Mouse (Mus musculus) large intestine, adult 2 months (tissue): ENCODE results near the gene Ak2. TPM values are rescaled to one million over a fixed set of nuclear protein-coding genes. Genes with fewer than 3 reads are reported as not detected.

ENCODE experiments used
- DNase-seq: peaks from one replicate; pipeline ENCODE4 v3.0.0-alpha.2; 2012; ENCODE audit warnings: low read depth, low spot score
- WGBS: fragments of 180-500 bp; shearing (Covaris S2); methylation state at CpG from one replicate; pipeline ENCODE4 v1.1.7; 2018; 5-methylcytosine and 5-hydroxymethylcytosine counted together
- polyA plus RNA-seq: library from polyadenylated mRNA; depleted of rRNA; stranded (reverse); fragments of >200 nt; gene quantifications from 2 replicates; pipeline ENCODE4 v1.2.3, GENCODE M21; 2012

The Ak2 gene
- polyA plus RNA-seq, 1 experiment: 141 TPM

- no peak for DNase-seq
- WGBS: 84% methylated on average over 7 of the region's 8 CpGs
Measured at GRCm38 (mm10) chr4:128970417-128970807, 21.3 kb upstream of the Ak2 start.

DNA sequence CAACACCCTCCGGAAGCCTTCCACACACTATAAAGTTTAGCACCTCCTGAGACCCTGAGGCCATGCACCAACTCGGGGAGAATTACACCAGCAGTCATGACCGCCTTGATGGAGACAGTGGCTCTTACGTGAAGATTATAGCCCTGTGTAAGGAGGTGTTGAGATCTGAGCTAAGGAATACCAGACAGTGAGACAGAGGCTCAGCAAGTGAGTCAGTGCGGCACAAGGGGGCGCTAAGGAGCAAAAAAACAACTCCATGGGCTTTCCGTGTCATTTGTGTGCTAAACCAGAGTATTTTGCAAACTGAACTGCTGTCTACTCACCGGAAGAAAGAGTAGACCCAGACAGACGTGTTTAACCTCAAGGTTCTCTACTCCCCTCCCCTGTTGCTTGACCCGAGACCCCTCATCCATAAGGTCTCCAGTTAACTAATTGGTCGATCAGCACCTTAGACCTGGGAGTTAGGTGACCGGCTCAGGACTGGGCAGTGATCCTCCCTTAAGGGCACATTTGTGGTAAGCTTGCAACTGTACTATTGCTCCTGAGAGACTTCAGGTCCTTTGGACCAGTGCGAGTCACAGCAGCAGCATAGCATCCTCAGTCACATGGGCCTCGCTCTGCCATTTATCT, 20.6 kb upstream of the Ak2 start:
- 38% methylated on average over 14 of the region's 14 CpGs for WGBS
- no peak for DNase-seq

DNA sequence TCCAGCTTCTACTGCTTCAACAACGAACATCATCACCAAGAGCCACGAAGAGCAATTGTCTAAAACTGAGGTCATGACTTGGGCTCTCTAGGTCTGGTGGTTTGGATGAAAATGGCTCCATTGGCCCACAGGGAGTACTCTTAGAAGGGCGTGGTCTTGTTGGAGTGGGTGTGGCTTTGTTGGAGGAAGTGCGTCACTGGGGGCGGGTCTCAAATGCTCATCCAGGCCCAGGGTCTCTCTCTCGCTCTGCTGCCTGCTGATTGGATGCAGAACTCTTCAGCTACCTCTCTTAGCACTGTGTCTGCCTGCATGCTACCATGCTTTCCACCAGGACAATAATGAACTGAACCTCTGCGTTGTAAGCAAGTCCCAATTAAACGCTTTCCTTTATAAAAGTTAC, 17.1 kb upstream of the Ak2 start:
- WGBS: 90% methylated on average over 8 of the region's 8 CpGs

DNA sequence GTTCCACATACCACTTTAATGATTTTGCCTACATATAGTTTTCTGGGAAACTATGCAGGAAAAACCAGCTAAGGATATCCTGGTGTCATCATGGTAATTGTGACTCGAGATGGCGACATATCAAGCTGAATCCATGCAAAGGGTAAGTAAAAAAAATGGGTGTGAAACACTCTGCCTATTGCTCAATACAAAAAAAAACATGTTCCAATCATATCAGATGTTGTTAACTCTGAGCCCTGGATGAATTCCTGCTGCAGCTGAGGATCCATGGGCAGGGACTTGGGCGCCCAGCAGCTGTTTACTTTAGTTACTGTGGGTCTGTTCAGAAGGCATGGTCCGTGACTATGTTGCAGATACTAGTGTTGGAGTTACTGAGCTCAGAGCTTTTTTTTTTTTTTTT, 15.2 kb upstream of the Ak2 start:
- DNase-seq: no peak
- WGBS: 48% methylated on average over 4 of the region's 4 CpGs

More for the DNA sequence above, 17.1 kb upstream of the Ak2 start:
- no peak for DNase-seq

GRCm38 (mm10) chr4:128977217-128977616, 14.5 kb upstream of the Ak2 start:
- 55% methylated on average over 3 of the region's 3 CpGs for WGBS

GRCm38 (mm10) chr4:128978634-128979033, 13.1 kb upstream of the Ak2 start:
- whole genome bisulfite sequencing: 21% methylated on average over 1 of the region's 1 CpGs
- no peak for DNase-seq

More at GRCm38 (mm10) chr4:128977217-128977616, 14.5 kb upstream of the Ak2 start:
- no peak for DNase-seq

DNA sequence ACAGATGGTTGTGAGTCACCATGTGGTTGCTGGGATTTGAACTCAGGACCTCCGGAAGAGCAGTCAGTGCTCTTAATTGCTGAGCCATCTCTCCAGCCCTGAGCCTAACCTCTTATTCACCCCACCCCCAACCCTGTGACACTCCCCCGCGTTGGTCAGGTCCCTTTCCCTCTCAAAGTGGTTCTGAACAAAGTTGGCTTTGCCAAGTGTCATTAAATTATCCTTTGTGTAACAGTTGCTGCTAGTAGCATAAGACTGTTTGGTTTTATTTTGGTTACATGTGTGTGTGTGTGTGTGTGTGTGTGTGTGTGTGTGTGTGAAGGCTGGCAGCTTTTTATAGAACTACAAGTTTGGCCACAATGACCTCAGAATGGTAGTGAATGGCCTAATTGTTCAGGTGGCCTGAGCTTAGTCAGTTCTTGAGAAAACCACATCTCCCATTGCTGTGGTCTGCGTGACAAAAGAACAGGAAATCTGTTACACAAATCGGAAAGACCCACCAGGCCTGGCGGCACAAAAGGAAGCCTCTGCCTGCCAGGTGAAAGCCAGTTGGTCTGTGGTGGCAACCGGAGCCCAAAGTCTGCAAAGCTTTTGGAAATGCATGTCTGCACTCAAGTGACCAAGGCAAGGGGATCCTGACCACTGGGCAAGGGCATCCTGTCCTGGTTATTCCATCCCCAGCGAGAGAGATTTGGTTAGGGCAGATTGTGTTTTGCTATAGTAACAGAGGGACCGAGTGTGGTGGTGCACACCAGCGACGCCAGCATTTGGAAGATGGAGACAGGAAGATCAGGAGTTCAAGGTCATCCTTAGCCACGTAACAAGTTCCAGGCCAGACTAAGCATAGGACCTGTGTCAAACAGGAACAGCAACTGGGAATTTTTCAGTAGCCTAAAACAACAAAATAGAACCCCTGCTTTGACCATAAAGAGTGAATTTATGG, 10.6 kb upstream of the Ak2 start:
- 52% methylated on average over 12 of the region's 12 CpGs for WGBS
- no peak for DNase-seq

- 81% methylated on average over 11 of the region's 11 CpGs for WGBS
- DNase-seq: no peak
Measured at GRCm38 (mm10) chr4:128981833-128982180, 10.0 kb upstream of the Ak2 start.

GRCm38 (mm10) chr4:128983151-128983550, 8.6 kb upstream of the Ak2 start:
- 43% methylated on average over 2 of the region's 2 CpGs for whole genome bisulfite sequencing
- DNase-seq: no peak

DNA sequence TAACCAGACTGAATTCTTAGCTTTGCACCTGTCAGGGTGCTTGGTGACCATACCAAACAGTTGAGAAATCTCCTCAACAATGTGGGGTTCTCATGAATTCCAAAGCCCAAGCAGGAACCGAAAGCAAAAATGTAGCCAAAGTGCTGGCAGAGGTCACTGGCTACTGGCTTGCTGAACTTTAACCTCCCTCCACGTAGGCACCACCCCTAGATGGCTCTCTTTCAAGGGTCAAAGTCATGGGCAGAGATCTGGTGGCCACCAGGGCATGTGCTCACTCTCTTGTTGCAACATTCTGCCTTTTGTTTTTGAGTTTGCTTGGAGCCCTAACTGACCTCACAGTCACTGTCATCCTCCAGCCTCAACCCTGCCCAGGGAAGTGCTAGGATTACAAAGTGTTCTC, 8.1 kb upstream of the Ak2 start:
- DNase-seq: no peak
- 15% methylated on average over 2 of the region's 2 CpGs for WGBS

- 40% methylated on average over 3 of the region's 3 CpGs for WGBS
- no peak for DNase-seq
Measured at GRCm38 (mm10) chr4:128984600-128984999, 7.2 kb upstream of the Ak2 start.

DNA sequence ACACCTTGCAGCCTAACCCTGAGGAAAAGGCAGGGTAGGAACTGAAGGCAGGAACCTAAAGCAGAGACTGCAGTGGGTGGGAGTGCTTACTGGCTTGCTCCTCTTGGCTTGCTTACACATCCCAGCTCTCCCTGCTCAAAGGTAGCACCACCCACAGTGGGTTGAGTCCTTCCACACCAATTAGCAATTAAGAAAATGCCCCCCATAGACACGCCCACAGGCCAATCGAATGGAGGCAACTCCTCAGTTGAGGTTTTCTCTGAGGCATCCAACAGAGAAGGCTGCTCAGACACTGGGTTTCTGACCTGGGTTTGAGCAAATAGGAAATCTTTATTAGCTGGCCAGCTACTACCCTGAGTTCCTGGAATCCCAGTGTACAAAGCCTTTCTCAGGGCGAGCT, 2.8 kb upstream of the Ak2 start:
- 67% methylated on average over 3 of the region's 3 CpGs for WGBS
- no peak for DNase-seq

- peak; percentile 85 for DNase-seq
- 25% methylated on average over 11 of the region's 11 CpGs for WGBS
Measured at GRCm38 (mm10) chr4:128989678-128990077, 2.1 kb upstream of the Ak2 start.

DNA sequence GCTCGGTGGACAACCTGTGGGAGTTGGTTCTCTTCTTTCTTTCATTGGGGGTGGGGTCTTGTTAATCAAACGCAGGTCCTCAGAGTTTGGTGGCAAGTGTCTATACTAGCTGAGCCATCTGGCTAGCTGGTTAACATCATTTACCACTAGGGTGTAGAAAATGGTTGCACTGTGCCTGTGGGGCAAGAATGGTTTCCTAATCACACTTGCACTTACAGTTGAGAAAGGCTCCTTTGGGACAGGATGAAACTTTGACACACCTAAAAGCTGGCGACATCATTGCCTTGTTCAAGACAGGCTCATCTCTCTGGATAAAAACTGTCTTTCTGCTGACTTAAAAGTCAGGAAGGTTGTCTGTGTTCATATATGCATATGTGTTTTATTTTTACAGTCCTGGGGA, 418 bp downstream of the Ak2 start:
- WGBS: 61% methylated on average over 3 of the region's 3 CpGs
- no peak for DNase-seq

DNA sequence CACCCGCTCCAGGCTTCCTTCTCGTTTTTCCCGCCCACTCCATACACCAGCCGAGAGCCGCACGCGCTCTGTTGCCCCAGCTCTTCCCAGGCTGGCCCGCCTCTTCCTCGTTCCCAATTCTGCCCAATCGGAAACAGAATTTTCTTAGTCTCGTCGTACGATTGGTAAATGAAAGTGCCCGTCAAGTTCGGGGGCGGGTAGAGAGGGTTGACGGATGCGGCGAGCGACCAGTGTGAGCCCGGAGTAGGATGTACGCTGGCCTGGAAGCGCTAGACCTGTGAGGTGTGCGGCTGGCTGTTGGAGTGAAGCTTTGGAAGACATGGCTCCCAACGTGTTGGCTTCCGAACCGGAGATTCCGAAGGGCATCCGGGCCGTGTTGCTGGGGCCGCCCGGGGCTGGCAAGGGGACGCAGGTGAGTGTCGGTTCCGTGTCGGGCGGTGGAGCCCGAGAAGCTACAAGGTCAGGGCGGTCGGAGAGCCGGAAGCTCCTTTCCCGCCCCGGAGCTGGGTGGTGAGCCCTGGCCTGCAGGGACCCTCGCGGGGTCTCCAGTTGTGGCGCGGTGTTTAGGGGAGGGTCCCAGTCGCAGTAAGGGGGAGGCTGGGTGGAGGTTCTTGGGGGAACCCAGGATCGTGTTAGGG, 1.4 kb downstream of the Ak2 start:
- DNase-seq: peak; percentile 99
- under 1% methylated on average over 49 of the region's 49 CpGs for WGBS

DNA sequence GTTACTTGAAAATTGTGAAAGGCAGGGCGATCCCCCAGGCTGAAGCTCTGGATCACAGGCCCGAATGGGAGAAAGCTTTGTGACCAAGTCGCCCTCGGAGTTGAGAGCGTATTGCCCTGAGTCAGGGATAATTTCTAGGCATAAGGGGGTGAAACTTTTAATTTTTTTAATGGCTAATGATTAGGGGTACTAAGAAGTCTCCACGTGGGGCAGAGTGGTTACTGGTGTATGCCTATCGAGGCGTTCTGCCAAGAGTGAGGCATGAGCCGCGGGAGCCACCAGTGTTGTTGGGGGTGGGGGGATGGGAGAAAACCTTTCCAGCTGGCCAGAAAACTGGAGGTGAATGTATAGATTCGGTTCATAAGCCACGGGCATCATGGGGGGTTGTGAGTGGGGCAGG, 1.9 kb downstream of the Ak2 start:
- no peak for DNase-seq
- 1% methylated on average over 12 of the region's 12 CpGs for WGBS

DNA sequence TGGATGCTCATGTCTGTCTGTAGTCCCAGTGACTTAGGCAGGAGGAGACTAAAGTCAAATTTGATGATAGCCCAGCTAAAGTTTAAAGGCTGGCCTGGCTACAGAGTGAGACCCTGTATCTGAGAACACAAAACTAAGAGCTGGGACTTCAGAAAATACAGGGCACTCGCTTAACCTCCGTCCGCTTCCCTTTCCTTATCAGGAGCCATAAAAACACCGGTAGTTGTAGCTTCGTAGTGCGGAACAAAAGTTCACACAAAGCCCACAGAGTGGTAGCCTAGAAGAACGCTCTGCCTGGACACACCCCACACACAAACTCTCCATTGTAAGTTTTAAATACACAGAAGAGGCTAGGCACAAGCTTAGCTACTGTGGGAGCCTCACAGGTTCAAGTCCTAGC, 3.5 kb downstream of the Ak2 start:
- WGBS: 23% methylated on average over 7 of the region's 7 CpGs
- no peak for DNase-seq

DNA sequence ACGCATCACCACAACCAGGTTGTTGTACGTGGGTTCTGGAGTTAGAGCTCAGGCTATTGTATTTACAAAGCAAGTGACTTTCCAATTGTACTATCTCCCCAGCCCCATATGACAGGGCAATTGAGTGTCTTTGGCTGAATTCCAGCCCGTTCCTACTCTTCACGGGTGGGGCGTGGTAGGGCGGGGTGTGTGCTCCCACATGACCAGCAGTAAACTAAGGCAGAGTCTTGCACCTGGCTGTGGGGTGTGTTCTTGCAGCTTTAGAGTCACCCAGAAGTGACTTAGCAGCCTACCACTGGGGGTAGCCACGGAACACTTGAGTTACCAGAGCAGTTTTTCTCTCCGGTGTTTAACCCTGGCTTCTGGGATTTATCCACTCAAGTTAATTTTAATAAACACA, 5.5 kb downstream of the Ak2 start:
- peak; percentile 96 for DNase-seq
- WGBS: 30% methylated on average over 8 of the region's 8 CpGs

GRCm38 (mm10) chr4:128998401-128998800, 6.6 kb downstream of the Ak2 start:
- WGBS: 44% methylated on average over 8 of the region's 8 CpGs
- DNase-seq: no peak

DNA sequence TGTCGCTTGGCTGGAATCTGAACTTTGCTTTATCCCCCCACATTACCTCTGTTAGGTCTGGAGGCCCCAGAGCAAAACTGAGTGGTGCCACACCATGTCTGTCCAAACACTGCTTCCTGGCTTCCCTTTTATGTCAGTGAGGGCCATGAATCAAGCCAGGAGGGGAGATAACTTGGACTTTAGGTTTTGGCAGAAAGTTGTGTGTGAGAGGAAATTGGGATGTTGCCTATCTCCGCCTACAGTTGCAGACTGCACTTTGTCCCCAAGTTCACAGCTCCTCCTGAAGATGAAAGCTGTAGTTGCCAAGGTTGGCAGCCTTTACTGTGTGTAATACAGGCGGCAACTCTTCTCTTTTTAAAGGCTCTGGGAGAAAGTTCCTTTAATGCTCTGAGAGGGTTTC, 9.0 kb downstream of the Ak2 start:
- 27% methylated on average over 3 of the region's 3 CpGs for WGBS
- no peak for DNase-seq

GRCm38 (mm10) chr4:129003720-129004119, 12.0 kb downstream of the Ak2 start:
- no peak for DNase-seq
- 91% methylated on average over 8 of the region's 8 CpGs for WGBS
